Mouse (Mus musculus) gastrocnemius, postnatal 25 days (tissue): ENCODE measurements around the gene Eif3l. TPM values are rescaled to one million over a fixed set of nuclear protein-coding genes. Genes with fewer than 3 reads are reported as not detected.
"Not testable (repeated sequence)": the region's sequence is repeated elsewhere in the genome, so short reads cannot be mapped to it uniquely, and the experiment has no call there.

Source experiments
- DNase-seq: peaks from one replicate; pipeline ENCODE4 v3.0.0; 2022
- long read RNA-seq, 2 experiments: library from polyadenylated mRNA; stranded (forward); transcript quantifications; one replicate each; pipeline ENCODE4 v2.0.0; 2021
- total RNA-seq, 2 experiments: library from RNA; stranded (reverse); gene quantifications; 1 replicate in 1 of 2; 2 replicates in 1 of 2; pipeline ENCODE4 v1.2.3; 2021

Gene Eif3l
- 10 to 100 TPM; 46.3 to 53.2 TPM for total RNA-seq
- long read RNA-seq, experiment 1, transcript Eif3l-201 (13 exons, 1,942 nt), result major isoform, 81 of 93 reads
- long read RNA-seq, experiment 1, partial matches to known transcripts, result 7 of 93 reads
- long read RNA-seq, experiment 1, other reads (novel, unspliced or antisense), result 4 of 93 reads
- long read RNA-seq, experiment 2, transcript Eif3l-201 (13 exons, 1,942 nt), result major isoform, 114 of 125 reads
- long read RNA-seq, experiment 2, partial matches to known transcripts, result 7 of 125 reads
- long read RNA-seq, experiment 2, other reads (novel, unspliced or antisense), result 4 of 125 reads

GRCm38 (mm10) chr15:79074913-79075532, at the start of gene Eif3l:
Gene Eif3l, plus strand, starts transcription at chr15:79075179.
- DNase-seq, result peak; percentile 85

GRCm38 (mm10) chr15:79025687-79026308, 49.2 kb upstream of the Eif3l start:
- DNase-seq, result no peak

DNA sequence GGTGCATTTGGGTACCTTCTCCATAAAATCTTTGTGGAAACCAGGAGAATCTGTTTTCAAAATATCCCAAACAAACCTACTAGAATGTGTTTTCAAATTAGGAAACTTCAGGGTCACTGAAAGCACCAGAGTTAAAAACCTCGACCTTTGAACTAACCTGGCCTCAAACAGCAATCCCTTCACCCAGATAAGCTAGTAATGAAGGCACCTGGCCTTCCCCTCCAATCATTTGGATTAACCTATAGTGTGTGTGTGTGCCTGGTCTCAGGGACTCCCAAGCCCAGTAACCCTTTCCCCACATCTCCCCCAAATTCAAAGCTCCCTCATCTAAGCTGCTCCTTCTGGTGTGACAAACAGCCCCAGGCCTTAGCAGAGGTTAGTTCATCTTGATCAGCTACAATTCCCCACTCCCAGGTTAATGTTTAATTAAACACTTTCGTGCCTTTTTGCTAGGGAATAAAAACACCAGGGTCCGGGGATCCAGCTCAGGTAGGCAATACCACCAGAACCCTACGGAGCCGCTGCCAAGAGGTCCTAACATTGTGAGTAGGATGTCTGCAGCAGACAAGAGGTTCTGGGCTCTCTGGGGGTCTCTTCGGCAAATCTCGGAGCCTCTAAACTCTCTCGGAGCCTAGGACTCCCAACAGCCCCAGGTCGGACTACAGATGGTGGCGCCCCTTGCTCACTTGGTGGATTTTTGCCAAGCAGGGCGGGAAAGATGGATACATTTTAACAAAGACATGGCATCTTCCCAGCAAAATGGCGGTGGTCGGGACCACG, 48.3 kb upstream of the Eif3l start:
- DNase-seq, result no peak

GRCm38 (mm10) chr15:79027291-79028205, 47.4 kb upstream of the Eif3l start:
- peak; percentile 46 for DNase-seq

GRCm38 (mm10) chr15:79028237-79028738, 46.7 kb upstream of the Eif3l start, which contains the start of gene H1f0:
Gene H1f0, plus strand, starts transcription at chr15:79028450.
- DNase-seq, result peak; percentile 94

GRCm38 (mm10) chr15:79028823-79029484, 46.0 kb upstream of the Eif3l start:
- no peak for DNase-seq

- no peak for DNase-seq
These were observed 45.3 kb upstream of the Eif3l start for GRCm38 (mm10) chr15:79029519-79030241.

DNA sequence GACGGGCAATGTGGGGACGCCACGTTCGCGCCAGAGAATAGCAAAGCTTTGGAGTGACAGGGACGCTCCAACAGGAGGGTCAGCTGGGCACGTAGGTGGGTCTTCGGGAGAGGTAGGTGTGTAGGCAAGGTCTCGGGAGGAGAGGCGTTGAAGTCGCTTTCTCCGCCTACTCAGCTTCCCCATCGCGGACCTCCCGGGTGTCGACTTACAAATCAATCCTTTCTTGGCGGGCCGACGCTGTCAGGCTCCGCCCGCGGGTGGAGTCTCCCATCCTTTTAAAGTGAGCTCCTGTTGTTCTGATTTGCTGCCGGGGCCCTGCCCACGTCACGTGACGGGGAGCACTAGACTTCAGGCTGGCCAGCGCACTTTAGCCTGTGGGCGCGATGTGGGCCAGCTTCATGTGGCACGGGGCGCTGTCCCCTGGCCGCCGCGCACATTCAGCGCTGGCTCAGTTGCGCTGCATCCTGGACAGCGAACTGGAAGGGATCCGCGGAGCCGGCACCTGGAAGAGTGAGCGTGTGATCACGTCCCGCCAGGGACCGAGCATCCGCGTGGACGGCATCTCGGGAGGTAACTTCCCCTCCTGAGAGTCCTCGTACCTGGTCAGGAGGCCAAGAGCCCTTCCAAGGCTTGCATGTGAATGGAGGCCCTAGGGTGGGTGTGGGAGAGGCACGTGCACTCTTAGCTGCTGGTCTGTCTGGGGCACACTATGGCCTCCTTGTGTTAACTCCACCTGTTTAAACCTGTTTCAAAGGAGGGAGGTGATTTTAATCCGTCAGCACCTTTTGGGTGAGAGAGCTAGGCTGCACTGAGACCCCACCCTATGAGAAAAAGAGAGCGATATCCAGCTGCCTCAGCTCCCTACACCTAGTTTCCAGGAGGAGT, 44.2 kb upstream of the Eif3l start:
- DNase-seq, result peak; percentile 93

GRCm38 (mm10) chr15:79031908-79032307, 43.1 kb upstream of the Eif3l start:
- DNase-seq, result not testable (repeated sequence)

- peak; percentile 53 for DNase-seq
These were observed 37.1 kb upstream of the Eif3l start for GRCm38 (mm10) chr15:79037913-79038328.

- DNase-seq, result no peak
These were observed 36.6 kb upstream of the Eif3l start for GRCm38 (mm10) chr15:79038331-79038730.

DNA sequence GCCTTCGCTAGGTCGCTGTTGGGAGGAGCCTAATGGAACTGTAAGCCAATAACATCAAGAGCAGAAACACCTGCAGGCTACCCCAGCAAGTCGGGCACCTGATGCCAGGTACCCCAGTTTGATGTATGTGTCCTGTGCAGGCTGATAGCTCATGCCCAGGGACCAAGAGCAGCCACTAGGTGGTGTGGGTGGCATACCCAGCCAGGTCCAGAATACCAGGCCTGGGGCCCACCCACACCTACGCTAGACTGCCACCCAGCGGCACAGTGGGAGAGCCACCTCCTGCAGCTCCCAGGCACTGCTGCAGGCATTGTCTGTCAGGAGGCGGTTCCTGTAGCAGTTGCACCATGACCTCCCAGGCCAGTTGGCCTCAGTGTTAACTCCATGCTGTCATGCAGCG, 36.1 kb upstream of the Eif3l start:
- peak; percentile 70 for DNase-seq

DNA sequence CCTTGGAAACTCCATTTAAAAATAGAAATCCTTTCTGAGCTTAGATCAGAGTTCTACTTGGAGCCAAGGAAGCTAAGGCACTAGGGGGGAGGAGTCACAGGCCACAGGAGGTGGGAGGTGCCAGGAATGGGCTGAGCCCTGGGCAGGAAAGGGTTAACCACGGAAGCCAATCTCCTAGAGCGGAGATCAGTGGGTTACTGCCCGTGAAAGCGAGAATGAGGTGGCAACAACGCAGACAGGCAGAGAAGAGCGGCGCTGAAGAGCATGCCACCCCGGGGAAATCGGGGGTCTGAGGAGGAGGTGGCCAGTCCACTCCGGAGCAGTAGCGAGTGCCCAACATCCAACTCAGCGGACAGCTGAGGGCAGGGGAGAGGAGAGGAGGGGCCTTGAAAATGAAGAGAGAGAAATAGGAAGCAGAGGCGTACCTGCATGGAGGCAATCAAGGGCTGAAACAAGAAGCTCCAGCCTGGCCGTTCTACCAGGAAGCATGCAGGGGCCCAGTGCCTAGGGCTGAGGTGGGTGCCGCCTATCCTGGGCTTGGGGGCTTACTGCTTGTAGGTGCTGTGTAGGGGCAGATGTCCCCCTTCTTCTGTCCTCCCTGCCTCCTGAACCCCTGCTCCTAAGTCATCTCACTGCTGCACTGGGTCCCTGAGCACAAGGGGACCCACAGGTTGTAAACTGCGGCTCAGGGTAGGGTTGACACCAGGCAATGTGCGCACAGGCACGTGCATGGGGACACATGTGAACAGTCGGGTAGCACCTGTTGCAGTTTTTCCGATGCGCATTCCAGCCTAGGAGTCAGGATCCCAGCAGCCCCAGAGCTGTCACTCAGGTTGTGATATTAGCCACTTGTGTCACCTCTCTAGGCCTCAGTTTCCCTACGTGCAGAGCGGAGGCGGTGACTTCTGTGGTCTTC, 34.2 kb upstream of the Eif3l start:
- DNase-seq, result no peak

GRCm38 (mm10) chr15:79041585-79041984, 33.4 kb upstream of the Eif3l start, which contains the start of gene Galr3:
Gene Galr3, plus strand, starts transcription at chr15:79041885.
- DNase-seq, result no peak

DNA sequence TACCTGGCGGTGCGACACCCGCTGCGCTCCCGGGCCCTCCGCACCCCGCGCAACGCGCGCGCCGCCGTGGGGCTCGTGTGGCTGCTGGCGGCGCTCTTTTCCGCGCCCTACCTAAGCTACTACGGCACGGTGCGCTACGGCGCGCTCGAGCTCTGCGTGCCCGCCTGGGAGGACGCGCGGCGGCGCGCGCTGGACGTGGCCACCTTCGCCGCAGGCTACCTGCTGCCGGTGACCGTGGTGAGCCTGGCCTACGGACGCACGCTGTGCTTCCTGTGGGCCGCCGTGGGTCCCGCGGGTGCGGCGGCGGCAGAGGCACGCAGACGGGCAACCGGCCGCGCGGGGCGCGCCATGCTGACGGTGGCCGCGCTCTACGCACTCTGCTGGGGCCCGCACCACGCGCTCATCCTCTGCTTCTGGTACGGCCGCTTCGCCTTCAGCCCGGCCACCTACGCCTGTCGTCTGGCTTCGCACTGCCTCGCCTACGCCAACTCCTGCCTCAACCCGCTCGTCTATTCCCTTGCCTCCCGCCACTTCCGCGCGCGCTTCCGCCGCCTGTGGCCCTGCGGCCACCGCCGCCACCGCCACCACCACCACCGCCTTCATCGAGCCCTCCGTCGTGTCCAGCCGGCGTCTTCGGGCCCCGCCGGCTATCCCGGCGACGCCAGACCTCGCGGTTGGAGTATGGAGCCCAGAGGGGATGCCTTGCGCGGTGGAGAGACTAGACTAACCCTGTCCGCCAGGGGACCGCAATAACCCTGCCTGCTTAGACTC, 32.1 kb upstream of the Eif3l start:
- no peak for DNase-seq

GRCm38 (mm10) chr15:79044837-79045236, 30.1 kb upstream of the Eif3l start:
- DNase-seq, result no peak

DNA sequence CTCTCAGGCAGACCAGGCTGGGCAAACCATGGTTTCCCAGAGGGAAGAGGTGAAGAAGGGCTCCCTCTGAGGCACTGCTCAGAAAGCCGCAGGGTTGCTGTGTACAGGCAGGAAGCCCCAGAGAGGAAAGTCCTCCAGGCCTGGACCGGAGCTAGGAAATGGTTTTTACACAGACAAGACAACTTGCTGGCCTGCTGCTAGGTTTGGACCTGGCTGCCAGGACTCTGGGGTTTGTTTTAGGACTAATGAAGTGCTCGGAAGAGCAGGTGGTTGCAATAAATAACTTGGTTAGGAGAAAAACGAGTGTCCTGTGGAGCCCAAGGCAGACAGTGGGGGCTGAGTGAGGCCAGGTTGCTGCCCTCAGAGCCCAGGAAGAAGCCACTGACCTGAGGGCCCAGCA, 26.8 kb upstream of the Eif3l start:
- DNase-seq, result no peak
